Mouse (Mus musculus): Measurements from ENCODE around the gene Trhr2. TPM values are rescaled to one million over a fixed set of nuclear protein-coding genes. Genes with fewer than 3 reads are reported as not detected.

Trhr2 gene
- polyA plus RNA-seq, 1 experiment from 2014 or later: not detected

DNA sequence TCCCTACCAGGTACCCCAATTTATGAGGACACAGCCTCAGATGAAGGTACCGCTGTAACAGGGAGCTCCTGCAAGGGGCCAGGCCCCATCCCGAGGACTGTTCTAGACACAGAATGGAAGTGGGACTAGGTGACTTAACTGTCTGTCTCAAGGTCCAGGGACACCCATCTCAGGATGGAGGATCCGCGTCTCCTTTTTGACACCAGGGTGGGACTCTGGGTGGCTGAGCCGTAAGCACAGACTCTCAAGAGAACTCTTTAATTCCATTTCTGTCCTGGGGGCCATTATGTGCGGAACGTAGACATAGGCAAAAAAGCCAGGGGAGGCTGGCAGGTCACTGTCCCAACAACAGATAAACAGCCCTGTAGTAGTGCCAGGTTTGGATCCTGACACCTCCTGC is 38.4 kb downstream of the Trhr2 start:
- H3K4me1 ChIP-seq (replicated peaks; ENCODE audit: insufficient read depth, low read length): peaks cover 19% of the 10 kb centered on the region
- H3K36me3 ChIP-seq (ENCODE audit: insufficient read depth, low read length): no peaks in the 10 kb centered on the region
- H3K4me2 ChIP-seq (ENCODE audit: low read length): no peak overlapping the region
- no peaks in the 10 kb centered on the region for H3K9me3 ChIP-seq (replicated peaks; ENCODE audit: low read length)
- H3K4me3 ChIP-seq (replicated peaks; ENCODE audit: low read depth, low read length): no peak overlapping the region
- ATAC-seq (replicated peaks; ENCODE audit: low FRiP score, low read depth) (no peak), DNase-seq (ENCODE audit: low spot score) (no peak)
- H3K27ac ChIP-seq: no peak overlapping the region
- WGBS: 93% methylated on average over 7 of the region's 7 CpGs
- no peak overlapping the region for H3K9ac ChIP-seq (ENCODE audit: low read depth, low read length)
- no peaks in the 10 kb centered on the region for H3K27me3 ChIP-seq (ENCODE audit: insufficient read depth, low read length)
- no peak for TF ChIP-seq CTCF (IDR thresholded peaks at IDR 0.05; ENCODE audit: low read depth)

DNA sequence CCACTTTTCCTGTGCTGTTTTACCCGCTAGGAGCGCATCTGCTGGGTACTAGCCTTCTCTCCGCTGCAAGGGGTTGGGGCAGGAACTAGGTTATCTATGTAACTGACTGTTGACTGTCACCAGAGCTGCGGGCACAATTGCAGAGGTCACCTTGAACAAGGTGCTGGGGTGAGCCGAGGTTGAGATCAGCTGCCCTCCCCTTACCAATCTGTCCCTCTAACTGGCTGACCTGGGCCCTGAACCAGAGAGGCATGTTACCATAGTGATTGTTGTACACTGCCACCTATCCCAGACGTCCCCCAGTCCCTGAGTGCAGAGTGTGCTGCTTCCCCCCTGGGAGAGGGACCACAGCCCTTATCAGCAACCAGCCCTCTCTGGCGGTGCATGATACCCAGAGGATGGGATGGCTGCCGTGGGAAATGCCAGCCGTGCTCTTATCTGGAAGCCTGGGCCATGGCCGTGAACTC is 39.1 kb downstream of the Trhr2 start:
- Histone ChIP-seq H3K27me3 (ENCODE audit: insufficient read depth, low read length) (no peaks in the 10 kb centered on the region), H3K9me3 (replicated peaks; ENCODE audit: low read length) (no peaks in the 10 kb centered on the region), H3K36me3 (ENCODE audit: insufficient read depth, low read length) (no peaks in the 10 kb centered on the region), H3K27ac (no peak overlapping the region), H3K4me1 (replicated peaks; ENCODE audit: insufficient read depth, low read length) (peaks cover 19% of the 10 kb centered on the region), H3K4me3 (replicated peaks; ENCODE audit: low read depth, low read length) (no peak overlapping the region), H3K9ac (ENCODE audit: low read depth, low read length) (no peak overlapping the region), H3K4me2 (ENCODE audit: low read length) (no peak overlapping the region)
- 76% methylated on average over 10 of the region's 10 CpGs for WGBS
- DNase-seq (ENCODE audit: low spot score) (no peak), ATAC-seq (replicated peaks; ENCODE audit: low FRiP score, low read depth) (no peak)
- no peak for TF ChIP-seq CTCF (IDR thresholded peaks at IDR 0.05; ENCODE audit: low read depth)

DNA sequence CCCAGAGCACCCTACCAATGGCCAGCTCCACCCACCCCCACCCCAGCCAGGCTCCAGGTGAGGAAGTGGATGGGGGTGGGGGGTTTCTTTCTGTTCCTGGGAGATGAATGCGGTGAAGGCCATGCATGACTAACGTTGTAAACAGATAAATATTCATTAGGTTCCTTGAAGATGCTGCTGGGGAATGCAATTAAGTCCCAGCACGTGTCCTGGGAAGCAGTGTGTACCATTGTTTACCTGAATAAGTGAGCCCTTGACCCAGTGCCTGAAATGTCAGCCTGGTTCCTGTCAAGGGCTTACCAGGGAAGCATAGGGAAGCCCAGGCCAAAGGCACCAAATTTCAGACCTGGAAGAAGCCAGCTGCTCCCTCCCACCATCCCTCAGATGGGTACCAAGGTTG is 40.0 kb downstream of the Trhr2 start:
- WGBS: 37% methylated on average over 3 of the region's 3 CpGs
- H3K27ac ChIP-seq: no peak overlapping the region
- no peaks in the 10 kb centered on the region for H3K9me3 ChIP-seq (replicated peaks; ENCODE audit: low read length)
- no peak for DNase-seq (ENCODE audit: low spot score)
- no peaks in the 10 kb centered on the region for H3K36me3 ChIP-seq (ENCODE audit: insufficient read depth, low read length)
- no peak overlapping the region for H3K9ac ChIP-seq (ENCODE audit: low read depth, low read length)
- H3K4me3 ChIP-seq (replicated peaks; ENCODE audit: low read depth, low read length): no peak overlapping the region
- peaks cover 14% of the 10 kb centered on the region for H3K4me1 ChIP-seq (replicated peaks; ENCODE audit: insufficient read depth, low read length)
- TF ChIP-seq CTCF (IDR thresholded peaks at IDR 0.05; ENCODE audit: low read depth): no peak
- no peaks in the 10 kb centered on the region for H3K27me3 ChIP-seq (ENCODE audit: insufficient read depth, low read length)
- H3K4me2 ChIP-seq (ENCODE audit: low read length): no peak overlapping the region
- no peak for ATAC-seq (replicated peaks; ENCODE audit: low FRiP score, low read depth)

DNA sequence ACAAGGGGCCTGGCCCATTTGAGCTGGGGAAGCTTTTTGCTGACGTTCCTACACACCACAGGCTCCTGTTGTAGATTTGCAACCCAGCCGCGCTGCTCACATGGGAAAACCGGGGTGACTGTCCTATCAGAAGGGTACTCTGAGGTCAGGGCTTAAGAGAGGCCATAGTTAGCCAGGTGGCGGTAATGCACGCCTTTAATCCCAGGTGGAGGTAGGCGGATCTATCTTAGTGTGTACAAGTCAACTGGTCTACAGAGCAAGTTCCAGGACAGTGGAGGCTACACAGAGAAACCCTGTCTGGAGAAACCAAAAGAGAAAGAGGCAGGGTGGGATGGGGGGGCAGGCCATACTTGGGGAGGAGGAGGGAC is 40.9 kb downstream of the Trhr2 start:
- DNase-seq (ENCODE audit: low spot score): no peak
- no peak for ATAC-seq (replicated peaks; ENCODE audit: low FRiP score, low read depth)
- H3K4me2 ChIP-seq (ENCODE audit: low read length): no peak overlapping the region
- no peaks in the 10 kb centered on the region for H3K36me3 ChIP-seq (ENCODE audit: insufficient read depth, low read length)
- no peaks in the 10 kb centered on the region for H3K9me3 ChIP-seq (replicated peaks; ENCODE audit: low read length)
- no peak overlapping the region for H3K9ac ChIP-seq (ENCODE audit: low read depth, low read length)
- 82% methylated on average over 7 of the region's 7 CpGs for WGBS
- no peak overlapping the region for H3K27ac ChIP-seq
- no peak for TF ChIP-seq CTCF (IDR thresholded peaks at IDR 0.05; ENCODE audit: low read depth)
- H3K27me3 ChIP-seq (ENCODE audit: insufficient read depth, low read length): no peaks in the 10 kb centered on the region
- H3K4me3 ChIP-seq (replicated peaks; ENCODE audit: low read depth, low read length): no peak overlapping the region
- peaks cover 15% of the 10 kb centered on the region for H3K4me1 ChIP-seq (replicated peaks; ENCODE audit: insufficient read depth, low read length)

DNA sequence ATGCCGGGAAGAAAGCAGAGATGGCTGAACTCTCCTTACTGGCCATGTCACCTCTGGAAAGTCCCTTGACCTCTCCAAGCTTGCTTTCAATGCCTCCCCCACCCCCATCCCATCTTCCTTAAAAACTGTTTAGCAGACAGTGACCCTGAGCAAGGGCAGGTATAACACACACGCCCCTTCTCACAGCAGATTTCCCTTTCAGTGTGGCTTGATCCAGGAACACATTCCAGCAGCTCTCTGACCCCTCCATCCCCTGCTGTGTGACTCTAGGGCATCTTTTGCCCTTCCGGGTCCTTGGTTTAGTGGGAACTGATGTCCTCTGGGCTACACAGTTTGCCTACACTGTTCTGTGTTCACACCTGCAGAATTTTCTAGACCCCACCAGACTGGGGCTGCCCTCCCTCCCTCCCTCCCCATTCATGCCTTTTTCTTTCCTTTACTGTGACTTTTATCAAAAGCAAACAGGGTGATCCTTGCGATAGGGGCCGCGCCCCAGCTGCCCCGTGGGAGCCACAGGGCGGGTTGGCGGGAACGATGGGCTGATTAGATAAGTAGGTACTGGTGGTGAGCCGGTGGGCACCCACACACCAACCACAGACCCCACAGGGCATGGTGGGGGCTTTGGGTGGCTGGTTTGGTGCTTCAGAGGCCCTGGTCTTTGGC is 41.4 kb downstream of the Trhr2 start:
- no peak overlapping the region for H3K4me2 ChIP-seq (ENCODE audit: low read length)
- no peak overlapping the region for H3K9ac ChIP-seq (ENCODE audit: low read depth, low read length)
- H3K36me3 ChIP-seq (ENCODE audit: insufficient read depth, low read length): no peaks in the 10 kb centered on the region
- H3K27ac ChIP-seq: no peak overlapping the region
- H3K27me3 ChIP-seq (ENCODE audit: insufficient read depth, low read length): no peaks in the 10 kb centered on the region
- peaks cover 11% of the 10 kb centered on the region for H3K4me1 ChIP-seq (replicated peaks; ENCODE audit: insufficient read depth, low read length)
- no peak for DNase-seq (ENCODE audit: low spot score)
- 80% methylated on average over 11 of the region's 11 CpGs for WGBS
- no peaks in the 10 kb centered on the region for H3K9me3 ChIP-seq (replicated peaks; ENCODE audit: low read length)
- TF ChIP-seq CTCF (IDR thresholded peaks at IDR 0.05; ENCODE audit: low read depth): no peak
- no peak overlapping the region for H3K4me3 ChIP-seq (replicated peaks; ENCODE audit: low read depth, low read length)
- no peak for ATAC-seq (replicated peaks; ENCODE audit: low FRiP score, low read depth)

DNA sequence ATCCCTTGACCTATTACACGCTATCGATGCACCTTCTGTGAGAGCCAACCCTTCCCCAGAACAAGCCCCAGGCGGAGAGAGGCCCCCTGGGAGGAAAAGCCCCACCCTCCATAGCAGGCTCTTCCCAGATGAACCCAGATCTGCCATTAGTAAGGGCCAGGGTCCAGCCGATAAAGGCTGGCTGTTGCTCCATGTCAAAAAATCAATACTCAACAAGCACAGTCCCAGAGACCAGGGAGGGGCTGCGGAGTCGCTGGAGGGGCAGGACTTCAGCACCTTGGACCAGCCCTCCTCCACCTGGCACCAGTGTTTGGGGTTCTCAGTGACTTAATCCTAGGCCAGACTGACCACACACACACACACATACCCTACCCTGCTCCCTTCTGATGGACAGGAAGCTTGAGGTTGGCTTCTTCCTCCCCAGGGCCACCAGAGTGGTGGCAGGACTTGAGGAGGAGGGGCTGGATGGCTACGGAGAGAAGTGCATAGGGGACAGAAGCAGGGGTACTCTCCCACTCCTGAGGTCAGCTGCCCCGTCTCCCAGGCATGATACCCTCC is 42.5 kb downstream of the Trhr2 start:
- ATAC-seq (replicated peaks; ENCODE audit: low FRiP score, low read depth) (no peak), DNase-seq (ENCODE audit: low spot score) (no peak)
- no peaks in the 10 kb centered on the region for H3K27me3 ChIP-seq (ENCODE audit: insufficient read depth, low read length)
- no peak overlapping the region for H3K4me3 ChIP-seq (replicated peaks; ENCODE audit: low read depth, low read length)
- no peak for TF ChIP-seq CTCF (IDR thresholded peaks at IDR 0.05; ENCODE audit: low read depth)
- H3K4me2 ChIP-seq (ENCODE audit: low read length): no peak overlapping the region
- no peaks in the 10 kb centered on the region for H3K9me3 ChIP-seq (replicated peaks; ENCODE audit: low read length)
- 0 out of 2 replicates have a peak, but pooled peaks cover 4% of the 10 kb centered on the region for H3K4me1 ChIP-seq (replicated peaks; ENCODE audit: insufficient read depth, low read length)
- H3K9ac ChIP-seq (ENCODE audit: low read depth, low read length): no peak overlapping the region
- H3K27ac ChIP-seq: no peak overlapping the region
- 60% methylated on average over 8 of the region's 8 CpGs for WGBS
- no peaks in the 10 kb centered on the region for H3K36me3 ChIP-seq (ENCODE audit: insufficient read depth, low read length)
